Comparison of ENCODE assay signal across 8 mouse cellular contexts in the genomic region with DNA sequence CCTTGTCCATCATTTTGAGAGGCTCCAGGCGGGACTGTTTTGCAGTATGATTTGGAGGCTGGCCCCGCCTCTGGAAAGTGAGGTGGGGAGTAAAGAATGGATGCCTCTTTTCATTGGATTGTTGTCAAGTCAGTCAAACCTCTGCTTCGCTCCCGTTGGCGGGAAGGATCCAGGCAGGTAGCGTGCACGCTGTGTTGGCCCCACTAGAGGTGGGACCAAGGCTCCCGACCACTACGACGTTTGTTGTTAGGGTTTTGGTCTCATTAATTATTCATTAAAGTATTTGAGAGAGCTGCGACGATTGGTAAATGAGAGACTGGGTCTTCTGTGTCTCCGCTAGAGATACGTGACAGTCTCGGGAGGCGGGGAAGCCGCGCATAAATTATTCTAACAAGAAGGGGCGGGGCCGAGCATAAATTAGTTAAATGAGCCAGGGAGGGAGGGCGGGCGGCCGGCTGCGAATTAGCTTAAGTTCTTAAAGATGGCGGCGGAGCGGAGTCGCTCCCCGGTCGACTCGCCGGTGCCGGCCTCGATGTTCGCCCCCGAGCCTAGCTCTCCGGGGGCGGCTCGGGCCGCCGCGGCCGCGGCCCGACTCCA. TPM values are rescaled to one million over a fixed set of nuclear protein-coding genes. Genes with fewer than 3 reads are reported as not detected.
A peak's percentile ranks its signal among the peaks of the same experiment; 100 is the strongest.
DNase-seq lines count a peak whose midpoint lies in the region; ATAC-seq and TF ChIP-seq lines count a peak whose summit lies in the region.

A gene (plus strand): TSS at position 420 of the 597 bp plus-strand sequence.

- TF ChIP-seq CTCF in E14TG2a.4 (conservative IDR thresholded peaks at IDR 0.05; ENCODE audit: low read length): no peak
- no peak for TF ChIP-seq CTCF in heart, postnatal 0 days (IDR thresholded peaks at IDR 0.05; ENCODE audit: low read depth)
- no peak for TF ChIP-seq CTCF in testis, adult 2 months (IDR thresholded peaks at IDR 0.05; ENCODE audit: control insufficient read depth, insufficient read depth, insufficient replicate concordance, low read depth, low read length)

- H3K9me3 ChIP-seq in E14TG2a.4 (ENCODE audit: low read length): no peaks in the 10 kb centered on the region
- no peaks in the 10 kb centered on the region for H3K9me3 ChIP-seq in forebrain, embryonic 12.5 days
- H3K9me3 ChIP-seq in heart, postnatal 0 days (replicated peaks; ENCODE audit: control insufficient read depth, low read length): no peaks in the 10 kb centered on the region
- H3K9me3 ChIP-seq in liver, embryonic 16.5 days (replicated peaks; ENCODE audit: control insufficient read depth, low read length): no peaks in the 10 kb centered on the region
- no peaks in the 10 kb centered on the region for H3K9me3 ChIP-seq in neural tube, embryonic 13.5 days

- H3K4me3 ChIP-seq in E14TG2a.4 (replicated peaks; ENCODE audit: low read length): peak within 1 kb of the TSS; percentile 98
- peak within 1 kb of the TSS; percentile 91 for H3K4me3 ChIP-seq in forebrain, embryonic 12.5 days (replicated peaks)
- peak within 1 kb of the TSS; percentile 85 for H3K4me3 ChIP-seq in heart, postnatal 0 days (ENCODE audit: low read depth, low read length)
- peak within 1 kb of the TSS; percentile 86 for H3K4me3 ChIP-seq in liver, embryonic 16.5 days (ENCODE audit: low read depth, low read length)
- peak within 1 kb of the TSS; percentile 88 for H3K4me3 ChIP-seq in neural tube, embryonic 13.5 days
- H3K4me3 ChIP-seq in testis, adult 2 months (ENCODE audit: control insufficient read depth, low read depth, low read length): peak within 1 kb of the TSS; percentile 90

- peak within 1 kb of the TSS; percentile 98 for H3K4me2 ChIP-seq in forebrain, embryonic 12.5 days
- peak within 1 kb of the TSS; percentile 99 for H3K4me2 ChIP-seq in heart, postnatal 0 days (ENCODE audit: low read depth, low read length)
- peak within 1 kb of the TSS; percentile 95 for H3K4me2 ChIP-seq in liver, embryonic 16.5 days (ENCODE audit: low read depth, low read length)
- H3K4me2 ChIP-seq in neural tube, embryonic 13.5 days: peak within 1 kb of the TSS; percentile 98

- TF ChIP-seq EP300 in heart, postnatal 0 days (IDR thresholded peaks at IDR 0.05; ENCODE audit: low read depth): no peak; the same call in 1 of the 2 replicates

- no peak; the same call in 1 of the 2 replicates for TF ChIP-seq POLR2A in testis, adult 2 months (IDR thresholded peaks at IDR 0.05; ENCODE audit: control insufficient read depth, low read depth, low read length)

- peak within 1 kb of the TSS; percentile 93 for H3K9ac ChIP-seq in forebrain, embryonic 12.5 days
- H3K9ac ChIP-seq in heart, postnatal 0 days (replicated peaks; ENCODE audit: low read depth, low read length): peak within 1 kb of the TSS; percentile 89
- peak within 1 kb of the TSS; percentile 97 for H3K9ac ChIP-seq in liver, embryonic 16.5 days (ENCODE audit: low read depth, low read length)
- peak within 1 kb of the TSS; percentile 89 for H3K9ac ChIP-seq in neural tube, embryonic 13.5 days

- peak within 1 kb of the TSS; percentile 93 for H3K27ac ChIP-seq in forebrain, embryonic 12.5 days
- H3K27ac ChIP-seq in heart, postnatal 0 days (ENCODE audit: low read depth): peak within 1 kb of the TSS; percentile 89
- H3K27ac ChIP-seq in liver, embryonic 16.5 days (ENCODE audit: low read length): peak within 1 kb of the TSS; percentile 93
- peak within 1 kb of the TSS; percentile 94 for H3K27ac ChIP-seq in neural tube, embryonic 13.5 days (replicated peaks)
- peak within 1 kb of the TSS; percentile 84 for H3K27ac ChIP-seq in testis, adult 2 months (ENCODE audit: control insufficient read depth, insufficient read depth, low read depth, low read length)

- peak; percentile 100 for DNase-seq in c-Kit-positive CD71-positive TER-119-positive erythroid progenitor cells, embryonic 14.5 days (ENCODE audit: low spot score)
- DNase-seq in heart, postnatal 0 days (ENCODE audit: low spot score): peak; percentile 100
- peak; percentile 96 to 97 for DNase-seq in kidney, postnatal 4 days

- H3K36me3 ChIP-seq in E14TG2a.4 (ENCODE audit: insufficient read depth, low read length): peaks cover 39% of the 10 kb centered on the region
- H3K36me3 ChIP-seq in forebrain, embryonic 12.5 days (replicated peaks): peaks cover 12% of the 10 kb centered on the region
- peaks cover 11% of the 10 kb centered on the region for H3K36me3 ChIP-seq in heart, postnatal 0 days (replicated peaks; ENCODE audit: control insufficient read depth, insufficient read depth, low read length)
- no peaks in the 10 kb centered on the region for H3K36me3 ChIP-seq in liver, embryonic 16.5 days (ENCODE audit: control insufficient read depth, insufficient read depth)
- no peaks in the 10 kb centered on the region for H3K36me3 ChIP-seq in neural tube, embryonic 13.5 days
- peaks cover 2% of the 10 kb centered on the region for H3K36me3 ChIP-seq in testis, adult 2 months (ENCODE audit: control insufficient read depth, insufficient read depth, low read length)

- under 1% methylated on average over 45 of the region's 45 CpGs for WGBS in forebrain, embryonic 12.5 days
- under 1% methylated on average over 43 of the region's 45 CpGs for WGBS in heart, postnatal 0 days
- WGBS in liver, embryonic 16.5 days (ENCODE audit: insufficient replicate concordance): under 1% methylated on average over 45 of the region's 45 CpGs
- WGBS in neural tube, embryonic 13.5 days: under 1% methylated on average over 45 of the region's 45 CpGs

- H3K4me1 ChIP-seq in E14TG2a.4 (replicated peaks; ENCODE audit: low read depth, low read length): peaks cover 70% of the 10 kb centered on the region
- H3K4me1 ChIP-seq in forebrain, embryonic 12.5 days: peaks cover 51% of the 10 kb centered on the region
- peaks cover 32% of the 10 kb centered on the region for H3K4me1 ChIP-seq in heart, postnatal 0 days (ENCODE audit: control insufficient read depth, insufficient read depth)
- H3K4me1 ChIP-seq in liver, embryonic 16.5 days (ENCODE audit: control insufficient read depth, low read depth, low read length): peaks cover 65% of the 10 kb centered on the region
- H3K4me1 ChIP-seq in neural tube, embryonic 13.5 days (replicated peaks): peaks cover 55% of the 10 kb centered on the region
- H3K4me1 ChIP-seq in testis, adult 2 months (ENCODE audit: control insufficient read depth, insufficient read depth, low read length): peaks cover 17% of the 10 kb centered on the region

- ATAC-seq in forebrain, embryonic 12.5 days (ENCODE audit: low FRiP score): peak; percentile 97
- peak; percentile 90 for ATAC-seq in heart, postnatal 0 days (ENCODE audit: insufficient read depth, low read depth)
- ATAC-seq in liver, embryonic 16.5 days (ENCODE audit: low read depth): peak; percentile 84
- ATAC-seq in neural tube, embryonic 13.5 days (ENCODE audit: low read depth): peak; percentile 97

- no peaks in the 10 kb centered on the region for H3K27me3 ChIP-seq in E14TG2a.4 (ENCODE audit: insufficient read depth, low read length)
- no peaks in the 10 kb centered on the region for H3K27me3 ChIP-seq in forebrain, embryonic 12.5 days
- no peaks in the 10 kb centered on the region for H3K27me3 ChIP-seq in heart, postnatal 0 days (ENCODE audit: control insufficient read depth, insufficient read depth, low read length)
- no peaks in the 10 kb centered on the region for H3K27me3 ChIP-seq in liver, embryonic 16.5 days (ENCODE audit: control insufficient read depth, insufficient read depth, low read depth, low read length)
- no peaks in the 10 kb centered on the region for H3K27me3 ChIP-seq in neural tube, embryonic 13.5 days
- H3K27me3 ChIP-seq in testis, adult 2 months (ENCODE audit: control insufficient read depth, insufficient read depth, low read length): no peaks in the 10 kb centered on the region

RNA-seq across cellular contexts. Expression of the gene that starts here (rescaled TPM):
- 51.5 and 55.7 TPM in 2 replicates for polyA plus RNA-seq in forebrain, embryonic 12.5 days (2016; fragmentation: Nextera tagmentation; extraction: Ambion mirVana)
- total RNA-seq in heart, postnatal 0 days (2014; rRNA removed; ENCODE audit: low replicate concordance): 34.3 and 39.9 TPM in 2 replicates
- polyA plus RNA-seq in heart, postnatal 0 days (2015; fragmentation: Nextera tagmentation; extraction: Ambion mirVana): 18.0 and 20.6 TPM in 2 replicates
- polyA plus RNA-seq in liver, embryonic 16.5 days (2015; fragmentation: Nextera tagmentation; extraction: Ambion mirVana): 26.2 and 28.5 TPM in 2 replicates
- 38.1 and 40.9 TPM in 2 replicates for polyA plus RNA-seq in neural tube, embryonic 13.5 days (2015; fragmentation: Nextera tagmentation; extraction: Ambion mirVana)
- polyA plus RNA-seq in testis, adult 2 months (2012; rRNA removed): 38.8 and 42.7 TPM in 2 replicates

Comparison
In these comparisons a context has a peak if more than half of its experiments do, and no peak if none do; other contexts are left out.
1. Peak in every context shown above with its lines: DNase-seq, ATAC-seq, H3K4me3 ChIP-seq and H3K27ac ChIP-seq.